Comparison of ENCODE assay signal across 8 mouse cellular contexts in genomic region chr15:83594513-83595363, GRCm38 (mm10). TPM values are rescaled to one million over a fixed set of nuclear protein-coding genes. Genes with fewer than 3 reads are reported as not detected.
DNase-seq lines count a peak whose midpoint lies in the region; ATAC-seq and TF ChIP-seq lines count a peak whose summit lies in the region.

Gene Ttll12 (minus strand): TSS chr15:83595157.

- H3K9ac ChIP-seq in ES-E14 (ENCODE audit: insufficient read depth, low read depth, low read length, poor library complexity, severe bottlenecking), result peak within 1 kb of the TSS; percentile 91
- H3K9ac ChIP-seq in forebrain, embryonic 15.5 days (replicated peaks), result peak within 1 kb of the TSS; percentile 75

- no peak for TF ChIP-seq CTCF in lung, adult 2 months (IDR thresholded peaks at IDR 0.05; ENCODE audit: insufficient read depth, low read length)
- TF ChIP-seq CTCF in olfactory bulb, adult 2 months (IDR thresholded peaks at IDR 0.05; ENCODE audit: insufficient read depth, low read depth, low read length), result no peak; the same call in 1 of the 2 replicates
- TF ChIP-seq CTCF in thymus, adult 2 months (IDR thresholded peaks at IDR 0.05; ENCODE audit: borderline replicate concordance, control insufficient read depth, extremely low read depth, insufficient read depth, low read length, poor library complexity), result no peak; the same call in 1 of the 2 replicates

- peak; percentile 98 for DNase-seq in ES-E14 (ENCODE audit: low read depth, low spot score)
- peak; percentile 94 for DNase-seq in cerebellum, adult 11-12 months
- DNase-seq in heart, postnatal 25 days (ENCODE audit: low spot score), result peak; percentile 83
- DNase-seq in layer of hippocampus, adult 18-20 months (ENCODE audit: low spot score in 2 of 2), result peak; percentile 94 to 98
- peak; percentile 89 for DNase-seq in lung, adult 2 months
- DNase-seq in thymus, adult 2 months, result peak; percentile 93

- under 1% methylated on average over 68 of the region's 68 CpGs for WGBS in forebrain, embryonic 15.5 days
- under 1% methylated on average over 68 of the region's 68 CpGs for WGBS in lung, adult 2 months
- under 1% methylated on average over 68 of the region's 68 CpGs for WGBS in olfactory bulb, adult 2 months
- WGBS in thymus, adult 2 months, result under 1% methylated on average over 68 of the region's 68 CpGs

- peak; percentile 64 for TF ChIP-seq POLR2A in lung, adult 2 months (IDR thresholded peaks at IDR 0.05; ENCODE audit: borderline replicate concordance, extremely low read depth, low read depth, low read length)
- TF ChIP-seq POLR2A in olfactory bulb, adult 2 months (IDR thresholded peaks at IDR 0.05; ENCODE audit: insufficient read depth, low read depth, low read length), result peak; percentile 74
- TF ChIP-seq POLR2A in thymus, adult 2 months (IDR thresholded peaks at IDR 0.05; ENCODE audit: control insufficient read depth, extremely low read depth, insufficient read depth, low read length, poor library complexity), result peak; percentile 47; the same call in 1 of the 2 replicates

- H3K27ac ChIP-seq in ES-E14 (ENCODE audit: insufficient read depth, low read depth, low read length, poor library complexity, severe bottlenecking), result no peak within 1 kb of the TSS
- H3K27ac ChIP-seq in forebrain, embryonic 15.5 days (replicated peaks), result peak within 1 kb of the TSS; percentile 71
- H3K27ac ChIP-seq in olfactory bulb, adult 2 months (ENCODE audit: insufficient read depth, low read depth, low read length), result no peak within 1 kb of the TSS
- H3K27ac ChIP-seq in thymus, adult 2 months (ENCODE audit: control insufficient read depth, insufficient read depth, low read length), result peak within 1 kb of the TSS; percentile 12; the same call in 1 of the 2 replicates

- H3K4me1 ChIP-seq in ES-E14 (ENCODE audit: control insufficient read depth in 2 of 2, insufficient read depth in 2 of 2, low read length in 2 of 2, poor library complexity in 1 of 2), result peaks cover 0 to 5% of the 10 kb centered on the region in 2 experiments; a peak in 1 of 4 replicates
- peaks cover 25% of the 10 kb centered on the region for H3K4me1 ChIP-seq in forebrain, embryonic 15.5 days
- H3K4me1 ChIP-seq in lung, adult 2 months (ENCODE audit: control insufficient read depth, insufficient read depth, low read length), result peaks cover 7% of the 10 kb centered on the region; the same call in 1 of the 2 replicates
- H3K4me1 ChIP-seq in olfactory bulb, adult 2 months (ENCODE audit: control insufficient read depth, insufficient read depth, low read length), result peaks cover 21% of the 10 kb centered on the region
- H3K4me1 ChIP-seq in thymus, adult 2 months (replicated peaks; ENCODE audit: control insufficient read depth, insufficient read depth, low read length), result peaks cover 27% of the 10 kb centered on the region

- peak within 1 kb of the TSS; percentile 79 to 80 for H3K4me3 ChIP-seq in ES-E14 (ENCODE audit: insufficient read depth in 1 of 2, low read depth in 1 of 2, low read length in 2 of 2, poor library complexity in 1 of 2, severe bottlenecking in 1 of 2)
- peak within 1 kb of the TSS; percentile 61 for H3K4me3 ChIP-seq in forebrain, embryonic 15.5 days
- H3K4me3 ChIP-seq in lung, adult 2 months (replicated peaks; ENCODE audit: extremely low read depth, low read depth, low read length), result peak within 1 kb of the TSS; percentile 91
- H3K4me3 ChIP-seq in olfactory bulb, adult 2 months (ENCODE audit: insufficient read depth, low read depth, low read length), result peak within 1 kb of the TSS; percentile 96
- peak within 1 kb of the TSS; percentile 84 for H3K4me3 ChIP-seq in thymus, adult 2 months (ENCODE audit: control insufficient read depth, insufficient read depth, low read length)

- intact Hi-C loops in heart, postnatal 25 days (cut with DNase I), result no loop called here

- H3K9me3 ChIP-seq in ES-E14 (ENCODE audit: control insufficient read depth, insufficient read depth, low read depth, low read length), result no peaks in the 10 kb centered on the region
- no peaks in the 10 kb centered on the region for H3K9me3 ChIP-seq in forebrain, embryonic 15.5 days

- in situ Hi-C loops in ES-E14 (cut with MboI; ENCODE audit: low sequenced_read_pairs in 2 of 2, unreplicated experiment in 2 of 2), result no loop called here

- H3K36me3 ChIP-seq in ES-E14 (ENCODE audit: control insufficient read depth, insufficient read depth, low read length, poor library complexity, severe bottlenecking), result peaks cover 17% of the 10 kb centered on the region
- H3K36me3 ChIP-seq in forebrain, embryonic 15.5 days, result no peaks in the 10 kb centered on the region
- H3K36me3 ChIP-seq in thymus, adult 2 months (ENCODE audit: control insufficient read depth, insufficient read depth, low read length), result no peaks in the 10 kb centered on the region

- peak within 1 kb of the TSS; percentile 74 for H3K4me2 ChIP-seq in forebrain, embryonic 15.5 days (replicated peaks)

- H3K27me3 ChIP-seq in forebrain, embryonic 15.5 days, result no peaks in the 10 kb centered on the region
- H3K27me3 ChIP-seq in thymus, adult 2 months (ENCODE audit: control insufficient read depth, insufficient read depth, low read length), result no peaks in the 10 kb centered on the region

- peak; percentile 96 for ATAC-seq in forebrain, embryonic 15.5 days (replicated peaks)

TF ChIP-seq in ES-E14, 5 proteins besides CTCF, POLR2A, EP300 and RAD21:
- TF ChIP-seq HCFC1 (IDR thresholded peaks at IDR 0.05; ENCODE audit: borderline replicate concordance, insufficient read depth, low read length), result no peak
- TF ChIP-seq CHD2 (IDR thresholded peaks at IDR 0.05; ENCODE audit: low read depth, low read length), result no peak
- no peak for TF ChIP-seq MAFK (IDR thresholded peaks at IDR 0.05; ENCODE audit: insufficient read depth, low read depth, low read length)
- no peak for TF ChIP-seq ZNF384 (IDR thresholded peaks at IDR 0.05; ENCODE audit: low read depth, low read length)
- no peak for TF ChIP-seq ZC3H11A (IDR thresholded peaks at IDR 0.05; ENCODE audit: borderline replicate concordance, low read depth, low read length)
TF ChIP-seq in ES-E14: peak in this region for 0.

RNA-seq across cellular contexts. Expression of gene Ttll12, which starts in this region (rescaled TPM):
- 32.2 and 45.5 TPM in 2 replicates for total RNA-seq in ES-E14 (2012; rRNA removed)
- polyA plus RNA-seq in forebrain, embryonic 15.5 days (2015; fragmentation: Nextera tagmentation; extraction: Ambion mirVana), result 45.0 and 47.2 TPM in 2 replicates
- total RNA-seq in heart, postnatal 25 days (2021), result 1 to 10 TPM; 5.5 to 6.1 TPM
- total RNA-seq in layer of hippocampus, adult 18-20 months (2021), result 10 to 100 TPM; 11.7 to 12.1 TPM
- 19.2 and 21.6 TPM in 2 replicates for polyA plus RNA-seq in lung, adult 2 months (2012; rRNA removed)
- polyA plus RNA-seq in olfactory bulb, adult 2 months (2012; ENCODE audit: insufficient read depth, insufficient read length, low replicate concordance, missing spikeins), result not detected in 2 replicates
- 105 and 119 TPM in 2 replicates for polyA plus RNA-seq in thymus, adult 2 months (2012; rRNA removed)

Comparison
In these comparisons a context has a peak if more than half of its experiments do, and no peak if none do; other contexts are left out.
1. RNA of gene Ttll12 (polyA plus RNA-seq): 105 to 119 TPM in thymus, adult 2 months, 45.0 to 47.2 TPM in forebrain, embryonic 15.5 days and 19.2 to 21.6 TPM in lung, adult 2 months; not detected in olfactory bulb, adult 2 months; every median in the first group is over 10 times any median in the second.
2. H3K27ac ChIP-seq: peak in forebrain, embryonic 15.5 days (single experiment) and thymus, adult 2 months (single experiment); none in ES-E14 (single experiment) and olfactory bulb, adult 2 months (single experiment).
3. Peak in every context shown above with its lines, with median percentiles within 50 percentile points of each other: DNase-seq, H3K4me3 ChIP-seq and POLR2A ChIP-seq.